Mouse (Mus musculus): ENCODE measurements at regions not wholly inside any gene's neighbourhood (a gene's known extent, or its start where the extent isn't known, plus 50 kb on each side); places are given as distances from the start of the nearest gene placed in this dataset.

GRCm38 (mm10) chr2:8675537-8675936 is 1166.2 kb upstream of the Celf2 start:
- no peak for TF ChIP-seq POLR2A (IDR thresholded peaks at IDR 0.05; ENCODE audit: control insufficient read depth, low read depth, low read length)
- no peak for TF ChIP-seq CTCF (IDR thresholded peaks at IDR 0.05; ENCODE audit: control insufficient read depth, insufficient read depth, insufficient replicate concordance, low read depth, low read length)
- no peaks in the 10 kb centered on the region for H3K4me1 ChIP-seq (ENCODE audit: control insufficient read depth, insufficient read depth, low read length)
- no peaks in the 10 kb centered on the region for H3K36me3 ChIP-seq (ENCODE audit: control insufficient read depth, insufficient read depth, low read length)
- no peak overlapping the region for H3K4me3 ChIP-seq (ENCODE audit: control insufficient read depth, low read depth, low read length)
- no peaks in the 10 kb centered on the region for H3K27me3 ChIP-seq (ENCODE audit: control insufficient read depth, insufficient read depth, low read length)
- H3K27ac ChIP-seq (ENCODE audit: control insufficient read depth, insufficient read depth, low read depth, low read length) = no peak overlapping the region

- TF ChIP-seq CTCF (IDR thresholded peaks at IDR 0.05; ENCODE audit: control insufficient read depth, insufficient read depth, insufficient replicate concordance, low read depth, low read length) (peak; percentile 35; the same call in 1 of the 2 replicates), POLR2A (IDR thresholded peaks at IDR 0.05; ENCODE audit: control insufficient read depth, low read depth, low read length) (no peak)
- Histone ChIP-seq H3K4me1 (ENCODE audit: control insufficient read depth, insufficient read depth, low read length) (no peaks in the 10 kb centered on the region), H3K27ac (ENCODE audit: control insufficient read depth, insufficient read depth, low read depth, low read length) (no peak overlapping the region), H3K27me3 (ENCODE audit: control insufficient read depth, insufficient read depth, low read length) (no peaks in the 10 kb centered on the region), H3K4me3 (ENCODE audit: control insufficient read depth, low read depth, low read length) (no peak overlapping the region), H3K36me3 (ENCODE audit: control insufficient read depth, insufficient read depth, low read length) (no peaks in the 10 kb centered on the region)
These were observed 1167.2 kb upstream of the Celf2 start for GRCm38 (mm10) chr2:8676546-8676945.

GRCm38 (mm10) chr2:8690846-8691643 is 1181.7 kb upstream of the Celf2 start:
- TF ChIP-seq CTCF (IDR thresholded peaks at IDR 0.05; ENCODE audit: control insufficient read depth, insufficient read depth, insufficient replicate concordance, low read depth, low read length) = no peak
- no peak for TF ChIP-seq POLR2A (IDR thresholded peaks at IDR 0.05; ENCODE audit: control insufficient read depth, low read depth, low read length)
- Histone ChIP-seq H3K36me3 (ENCODE audit: control insufficient read depth, insufficient read depth, low read length) (no peaks in the 10 kb centered on the region), H3K27ac (ENCODE audit: control insufficient read depth, insufficient read depth, low read depth, low read length) (no peak overlapping the region), H3K4me3 (ENCODE audit: control insufficient read depth, low read depth, low read length) (no peak overlapping the region), H3K27me3 (ENCODE audit: control insufficient read depth, insufficient read depth, low read length) (no peaks in the 10 kb centered on the region), H3K4me1 (ENCODE audit: control insufficient read depth, insufficient read depth, low read length) (no peaks in the 10 kb centered on the region)

GRCm38 (mm10) chr2:8729306-8729705 is 1151.7 kb upstream of the 4930412O13Rik start:
- Histone ChIP-seq H3K4me3 (ENCODE audit: control insufficient read depth, low read depth, low read length) (no peak overlapping the region), H3K27me3 (ENCODE audit: control insufficient read depth, insufficient read depth, low read length) (no peaks in the 10 kb centered on the region), H3K4me1 (ENCODE audit: control insufficient read depth, insufficient read depth, low read length) (no peaks in the 10 kb centered on the region), H3K27ac (ENCODE audit: control insufficient read depth, insufficient read depth, low read depth, low read length) (no peak overlapping the region), H3K36me3 (ENCODE audit: control insufficient read depth, insufficient read depth, low read length) (no peaks in the 10 kb centered on the region)
- TF ChIP-seq POLR2A (IDR thresholded peaks at IDR 0.05; ENCODE audit: control insufficient read depth, low read depth, low read length) (no peak), CTCF (IDR thresholded peaks at IDR 0.05; ENCODE audit: control insufficient read depth, insufficient read depth, insufficient replicate concordance, low read depth, low read length) (no peak)

- TF ChIP-seq POLR2A (IDR thresholded peaks at IDR 0.05; ENCODE audit: control insufficient read depth, low read depth, low read length) (no peak), CTCF (IDR thresholded peaks at IDR 0.05; ENCODE audit: control insufficient read depth, insufficient read depth, insufficient replicate concordance, low read depth, low read length) (no peak)
- Histone ChIP-seq H3K27ac (ENCODE audit: control insufficient read depth, insufficient read depth, low read depth, low read length) (no peak overlapping the region), H3K4me3 (ENCODE audit: control insufficient read depth, low read depth, low read length) (no peak overlapping the region), H3K4me1 (ENCODE audit: control insufficient read depth, insufficient read depth, low read length) (no peaks in the 10 kb centered on the region), H3K36me3 (ENCODE audit: control insufficient read depth, insufficient read depth, low read length) (no peaks in the 10 kb centered on the region), H3K27me3 (ENCODE audit: control insufficient read depth, insufficient read depth, low read length) (no peaks in the 10 kb centered on the region)
These were observed 1126.9 kb upstream of the 4930412O13Rik start for GRCm38 (mm10) chr2:8754142-8754541.

- no peaks in the 10 kb centered on the region for H3K4me1 ChIP-seq (ENCODE audit: control insufficient read depth, insufficient read depth, low read length)
- H3K27me3 ChIP-seq (ENCODE audit: control insufficient read depth, insufficient read depth, low read length) = no peaks in the 10 kb centered on the region
- H3K36me3 ChIP-seq (ENCODE audit: control insufficient read depth, insufficient read depth, low read length) = no peaks in the 10 kb centered on the region
- no peak overlapping the region for H3K4me3 ChIP-seq (ENCODE audit: control insufficient read depth, low read depth, low read length)
- H3K27ac ChIP-seq (ENCODE audit: control insufficient read depth, insufficient read depth, low read depth, low read length) = no peak overlapping the region
- TF ChIP-seq CTCF (IDR thresholded peaks at IDR 0.05; ENCODE audit: control insufficient read depth, insufficient read depth, insufficient replicate concordance, low read depth, low read length) (no peak), POLR2A (IDR thresholded peaks at IDR 0.05; ENCODE audit: control insufficient read depth, low read depth, low read length) (no peak)
These were observed 1124.5 kb upstream of the 4930412O13Rik start for GRCm38 (mm10) chr2:8756546-8756945.

GRCm38 (mm10) chr2:8770636-8771035 is 1110.4 kb upstream of the 4930412O13Rik start:
- Histone ChIP-seq H3K36me3 (ENCODE audit: control insufficient read depth, insufficient read depth, low read length) (no peaks in the 10 kb centered on the region), H3K27ac (ENCODE audit: control insufficient read depth, insufficient read depth, low read depth, low read length) (no peak overlapping the region), H3K27me3 (ENCODE audit: control insufficient read depth, insufficient read depth, low read length) (no peaks in the 10 kb centered on the region), H3K4me1 (ENCODE audit: control insufficient read depth, insufficient read depth, low read length) (no peaks in the 10 kb centered on the region), H3K4me3 (ENCODE audit: control insufficient read depth, low read depth, low read length) (no peak overlapping the region)
- TF ChIP-seq CTCF (IDR thresholded peaks at IDR 0.05; ENCODE audit: control insufficient read depth, insufficient read depth, insufficient replicate concordance, low read depth, low read length) = no peak
- TF ChIP-seq POLR2A (IDR thresholded peaks at IDR 0.05; ENCODE audit: control insufficient read depth, low read depth, low read length) = no peak

Measured in testis, adult 2 months (tissue).